Mouse (Mus musculus) hindbrain, embryonic 14.5 days (tissue): Measurements from ENCODE around the gene Lactb. TPM values are rescaled to one million over a fixed set of nuclear protein-coding genes. Genes with fewer than 3 reads are reported as not detected.

Experiments used
- ATAC-seq: fragments of 200-750 bp; cut with Nextera tagmentation; 2 replicates; pipeline ENCODE4 v1.8.0; 2017; ENCODE audit warnings: moderate number of reproducible peaks, mild to moderate bottlenecking, moderate TSS enrichment, moderate library complexity; ENCODE audit not compliant: low FRiP score
- DNase-seq: peaks from one replicate; pipeline ENCODE4 v3.0.0-alpha.2; 2015; ENCODE audit warnings: low spot score
- H3K27ac ChIP-seq: fragments of 300-500 bp; sonication (generic); 2 replicates; pipeline ENCODE4 v1.5.1; 2014; ENCODE audit warnings: mild to moderate bottlenecking, moderate library complexity
- H3K27me3 ChIP-seq: fragments of 300-500 bp; sonication (generic); 2 replicates; pipeline ENCODE4 v1.6.1; 2014; ENCODE audit warnings: mild to moderate bottlenecking, low read length, mixed read lengths; ENCODE audit not compliant: control insufficient read depth, insufficient read depth
- H3K36me3 ChIP-seq: fragments of 300-500 bp; sonication (generic); replicated peaks from 2 replicates; pipeline ENCODE4 v1.6.1; 2014; ENCODE audit not compliant: control insufficient read depth, insufficient read depth
- H3K4me1 ChIP-seq: fragments of 300-500 bp; sonication (generic); replicated peaks from 2 replicates; pipeline ENCODE4 v1.6.1; 2014; ENCODE audit warnings: antibody characterized with exemption, low read length, mixed read lengths; ENCODE audit not compliant: control insufficient read depth, insufficient read depth
- H3K4me2 ChIP-seq: fragments of 300-500 bp; sonication (generic); replicated peaks from 2 replicates; pipeline ENCODE4 v1.6.1; 2014; ENCODE audit warnings: mild to moderate bottlenecking, moderate library complexity
- H3K4me3 ChIP-seq: fragments of 300-500 bp; sonication (generic); replicated peaks from 2 replicates; pipeline ENCODE4 v1.5.1; 2014; ENCODE audit warnings: mild to moderate bottlenecking, low read length
- H3K9ac ChIP-seq: fragments of 300-500 bp; sonication (generic); 2 replicates; pipeline ENCODE4 v1.6.1; 2014
- H3K9me3 ChIP-seq: fragments of 300-500 bp; sonication (generic); 2 replicates; pipeline ENCODE4 v1.6.1; 2016; ENCODE audit warnings: low read length; ENCODE audit not compliant: control insufficient read depth
- WGBS: fragments of 180-500 bp; shearing (Covaris S2); extraction: QIAGEN DNeasy Blood & Tissue Kit; methylation state at CpG from one replicate; pipeline ENCODE4 v1.1.7; 2014; 5-methylcytosine and 5-hydroxymethylcytosine counted together
- polyA plus RNA-seq: library from polyadenylated mRNA; unstranded; fragments of >200 nt; fragmentation: Nextera tagmentation; extraction: Ambion mirVana; gene quantifications from 2 replicates; pipeline ENCODE4 v1.2.1, GENCODE M21; 2014

Lactb gene
- polyA plus RNA-seq, 1 experiment from 2014 or later, result 17.8 TPM

DNA sequence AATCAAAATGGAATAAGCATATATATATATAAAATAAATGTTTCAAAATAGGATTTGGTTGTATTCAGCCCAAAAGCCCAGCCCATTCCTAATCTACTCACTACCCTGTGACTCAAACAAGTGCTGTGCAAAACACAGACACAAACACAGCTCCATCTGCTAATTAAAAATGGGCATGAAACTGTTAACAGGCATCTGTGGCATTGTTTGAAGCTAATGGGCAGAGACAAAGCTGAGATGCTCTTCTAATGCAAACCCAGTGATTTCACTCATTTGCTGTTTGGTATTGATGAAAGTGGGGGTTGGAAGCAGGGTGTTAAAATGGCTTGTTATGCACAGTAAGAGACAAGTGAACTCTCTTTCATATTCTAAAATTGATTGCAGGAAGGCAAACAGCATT is 63.0 kb downstream of the Lactb start:
- Histone ChIP-seq H3K4me3 (no peak overlapping the region), H3K27ac (peak overlapping the region; percentile 76), H3K4me1 (peaks cover 28% of the 10 kb centered on the region), H3K9me3 (no peaks in the 10 kb centered on the region), H3K27me3 (no peaks in the 10 kb centered on the region), H3K9ac (no peak overlapping the region), H3K36me3 (peaks cover 5% of the 10 kb centered on the region; the same call in 1 of the 2 replicates), H3K4me2 (no peak overlapping the region)
- ATAC-seq (no peak), DNase-seq (no peak)

DNA sequence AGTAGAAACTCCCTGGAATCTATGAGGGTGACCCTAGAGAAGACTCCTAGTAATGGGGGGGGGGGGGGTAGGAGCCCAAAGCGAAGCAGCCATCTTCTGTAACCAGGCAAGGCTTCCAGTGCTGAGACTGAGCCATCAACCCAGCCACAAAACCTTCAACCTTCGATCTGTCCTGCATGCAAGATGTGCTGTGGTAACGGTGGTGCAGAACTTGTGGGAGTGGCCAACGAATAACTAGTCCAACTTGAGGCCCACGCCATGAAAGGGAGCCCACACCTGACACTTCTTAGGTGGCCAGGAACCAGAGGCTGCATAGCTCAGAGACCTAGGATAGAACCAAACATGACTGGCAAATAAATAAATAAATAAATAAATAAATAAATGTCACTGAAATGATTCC is 64.6 kb downstream of the Lactb start:
- Histone ChIP-seq H3K27ac (no peak overlapping the region), H3K9ac (no peak overlapping the region), H3K4me3 (no peak overlapping the region), H3K4me1 (peaks cover 23% of the 10 kb centered on the region), H3K27me3 (no peaks in the 10 kb centered on the region), H3K4me2 (no peak overlapping the region), H3K9me3 (no peaks in the 10 kb centered on the region), H3K36me3 (no peaks in the 10 kb centered on the region)
- 88% methylated on average over 5 of the region's 5 CpGs for WGBS
- ATAC-seq (no peak), DNase-seq (no peak)

DNA sequence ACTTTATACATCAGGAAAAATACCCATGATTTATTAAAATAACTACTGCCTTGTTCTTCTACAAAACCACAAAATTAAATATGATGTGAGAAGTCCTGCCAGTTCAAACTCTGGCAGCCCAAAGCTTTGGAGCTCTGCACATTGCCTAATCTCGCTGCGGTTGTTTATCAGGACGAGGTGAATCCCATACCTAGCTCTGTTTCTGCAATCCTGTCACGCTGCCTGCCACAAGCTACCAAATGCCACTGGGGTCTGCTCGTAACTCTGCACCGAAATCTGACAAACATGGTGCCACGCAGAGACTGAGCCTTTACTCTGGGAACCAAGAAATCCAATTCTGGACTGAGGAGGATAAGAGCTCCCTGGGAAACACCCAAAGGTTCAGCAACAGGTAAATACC is 65.4 kb downstream of the Lactb start:
- Histone ChIP-seq H3K36me3 (no peaks in the 10 kb centered on the region), H3K4me2 (no peak overlapping the region), H3K9ac (no peak overlapping the region), H3K27me3 (no peaks in the 10 kb centered on the region), H3K4me3 (no peak overlapping the region), H3K9me3 (no peaks in the 10 kb centered on the region), H3K4me1 (peaks cover 23% of the 10 kb centered on the region), H3K27ac (no peak overlapping the region)
- 87% methylated on average over 7 of the region's 7 CpGs for WGBS
- ATAC-seq (no peak), DNase-seq (no peak)

DNA sequence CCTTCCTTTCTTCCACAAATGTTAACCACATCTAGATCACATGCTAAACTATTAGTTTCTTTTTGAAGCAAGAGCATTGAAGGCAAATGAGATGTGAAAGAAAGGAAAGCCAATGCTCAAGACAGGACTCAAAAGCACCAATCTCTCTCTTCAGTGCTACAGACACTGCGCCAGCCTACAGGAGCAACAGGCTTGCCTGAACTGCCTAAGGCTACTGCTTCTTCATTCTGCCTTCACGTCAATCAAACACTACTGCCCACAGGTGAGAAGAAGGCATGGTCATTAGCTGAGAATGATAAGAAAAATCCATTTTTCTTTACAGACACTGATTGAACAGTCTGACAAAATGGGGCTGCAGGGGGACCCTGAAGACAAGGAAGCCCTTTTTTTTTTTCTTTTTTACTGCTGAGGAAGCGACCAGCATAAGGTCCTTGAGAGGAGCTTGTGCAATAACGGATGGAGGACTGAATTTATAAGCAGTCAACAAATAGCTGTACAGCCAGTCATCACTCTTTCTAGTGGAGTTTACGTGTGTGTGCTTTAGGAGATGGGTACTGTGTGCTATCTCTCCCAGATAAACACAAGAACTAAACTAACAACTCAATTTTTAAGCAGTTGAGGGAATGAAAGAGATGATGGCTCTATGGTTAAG is 67.4 kb downstream of the Lactb start:
- ATAC-seq (no peak), DNase-seq (no peak)
- no peak overlapping the region for H3K27ac ChIP-seq
- H3K36me3 ChIP-seq, result no peaks in the 10 kb centered on the region
- H3K9ac ChIP-seq, result no peak overlapping the region
- H3K4me2 ChIP-seq, result no peak overlapping the region
- H3K27me3 ChIP-seq, result no peaks in the 10 kb centered on the region
- WGBS, result 83% methylated on average over 5 of the region's 5 CpGs
- no peaks in the 10 kb centered on the region for H3K9me3 ChIP-seq
- H3K4me1 ChIP-seq, result peaks cover 23% of the 10 kb centered on the region
- H3K4me3 ChIP-seq, result no peak overlapping the region

DNA sequence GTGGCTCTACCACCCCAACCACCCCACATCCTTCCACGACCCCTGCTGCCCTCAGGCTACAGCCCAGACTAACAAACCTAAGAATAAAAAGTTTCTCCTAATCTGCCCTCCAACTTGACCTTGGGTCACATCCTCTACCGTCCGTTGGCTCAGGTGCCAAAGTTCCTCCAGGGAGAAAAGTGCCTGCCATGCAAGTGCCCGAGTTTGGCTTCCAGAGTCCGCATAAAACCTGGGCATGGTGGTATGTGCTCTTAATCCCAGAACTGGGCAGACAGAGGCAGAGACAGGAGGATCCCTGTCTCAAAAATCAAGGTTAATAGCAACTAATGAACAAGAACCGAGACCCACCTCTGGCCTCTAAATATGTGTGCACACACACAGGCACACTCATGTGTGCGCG is 68.2 kb downstream of the Lactb start:
- no peak overlapping the region for H3K4me3 ChIP-seq
- H3K9me3 ChIP-seq, result no peaks in the 10 kb centered on the region
- 96% methylated on average over 8 of the region's 8 CpGs for WGBS
- no peaks in the 10 kb centered on the region for H3K27me3 ChIP-seq
- H3K4me2 ChIP-seq, result no peak overlapping the region
- no peak overlapping the region for H3K9ac ChIP-seq
- H3K36me3 ChIP-seq, result no peaks in the 10 kb centered on the region
- DNase-seq (no peak), ATAC-seq (no peak)
- no peak overlapping the region for H3K27ac ChIP-seq
- H3K4me1 ChIP-seq, result peaks cover 16% of the 10 kb centered on the region; the same call in 1 of the 2 replicates

DNA sequence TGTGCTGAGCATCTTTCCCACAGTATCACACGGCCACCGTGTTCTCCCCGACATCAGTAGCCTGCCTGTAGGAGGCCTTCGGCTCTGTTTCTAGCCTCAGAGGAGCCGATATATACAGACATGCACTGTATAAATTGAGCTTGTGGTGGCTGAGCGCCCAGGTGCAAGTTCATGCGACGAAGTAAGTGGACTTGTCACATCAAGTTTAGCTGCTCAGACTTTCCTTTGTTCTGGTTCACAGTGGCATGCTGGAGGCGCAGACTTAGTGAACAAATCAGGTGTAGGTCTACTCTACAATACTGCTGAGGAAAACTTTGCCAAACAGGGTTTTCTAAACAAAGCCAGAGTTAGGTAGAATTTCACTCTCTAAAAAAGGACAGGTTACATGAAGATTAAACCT is 69.3 kb downstream of the Lactb start:
- Histone ChIP-seq H3K27ac (no peak overlapping the region), H3K4me1 (peaks cover 7% of the 10 kb centered on the region; the same call in 1 of the 2 replicates), H3K27me3 (no peaks in the 10 kb centered on the region), H3K36me3 (no peaks in the 10 kb centered on the region), H3K4me2 (no peak overlapping the region), H3K9me3 (no peaks in the 10 kb centered on the region), H3K4me3 (no peak overlapping the region), H3K9ac (no peak overlapping the region)
- DNase-seq (no peak), ATAC-seq (no peak)
- 70% methylated on average over 9 of the region's 9 CpGs for WGBS

Other genes with a start within 250 kb of the Lactb start
- 27.6 and 28.5 TPM in 2 replicates for gene Aph1b, start 180.0 kb downstream of the Lactb start, polyA plus RNA-seq
- 0.33 and 0.46 TPM in 2 replicates for gene Gm10647, start 178.4 kb downstream of the Lactb start, polyA plus RNA-seq
- gene Aph1c, start 140.8 kb downstream of the Lactb start, polyA plus RNA-seq, result 4.5 and 6.4 TPM in 2 replicates
- 33.8 and 38.2 TPM in 2 replicates for gene Rab8b, start 55.8 kb downstream of the Lactb start, polyA plus RNA-seq
- gene Rps27l, start 29.4 kb downstream of the Lactb start, polyA plus RNA-seq, result 215 and 261 TPM in 2 replicates
- 163 and 182 TPM in 2 replicates for gene Tpm1, start 73.9 kb upstream of the Lactb start, polyA plus RNA-seq